Mouse (Mus musculus) neural tube, embryonic 15.5 days (tissue): ENCODE measurements at regions not wholly inside any gene's neighbourhood (a gene's known extent, or its start where the extent isn't known, plus 50 kb on each side); places are given as distances from the start of the nearest gene placed in this dataset.

Experiments
- ATAC-seq: fragments of 200-750 bp; cut with Nextera tagmentation; 2 replicates; pipeline ENCODE4 v1.8.0; 2017; ENCODE audit warnings: mild to moderate bottlenecking, moderate TSS enrichment, moderate library complexity; ENCODE audit not compliant: low FRiP score
- H3K27ac ChIP-seq: fragments of 300-500 bp; sonication (generic); replicated peaks from 2 replicates; pipeline ENCODE4 v1.5.1; 2015; ENCODE audit warnings: mild to moderate bottlenecking, inconsistent platforms
- H3K27me3 ChIP-seq: fragments of 300-500 bp; sonication (generic); replicated peaks from 2 replicates; pipeline ENCODE4 v1.6.1; 2015; ENCODE audit warnings: inconsistent platforms
- H3K36me3 ChIP-seq: fragments of 300-500 bp; sonication (generic); 2 replicates; pipeline ENCODE4 v1.6.1; 2015; ENCODE audit warnings: inconsistent platforms
- H3K4me1 ChIP-seq: fragments of 300-500 bp; sonication (generic); 2 replicates; pipeline ENCODE4 v1.6.1; 2015; ENCODE audit warnings: inconsistent platforms
- H3K4me2 ChIP-seq: fragments of 300-500 bp; sonication (generic); 2 replicates; pipeline ENCODE4 v1.6.1; 2015; ENCODE audit warnings: inconsistent platforms, mild to moderate bottlenecking, moderate library complexity
- H3K4me3 ChIP-seq: fragments of 300-500 bp; sonication (generic); replicated peaks from 2 replicates; pipeline ENCODE4 v1.5.1; 2015; ENCODE audit warnings: mild to moderate bottlenecking, inconsistent platforms
- H3K9ac ChIP-seq: fragments of 300-500 bp; sonication (generic); replicated peaks from 2 replicates; pipeline ENCODE4 v1.6.1; 2015; ENCODE audit warnings: mild to moderate bottlenecking, inconsistent platforms
- H3K9me3 ChIP-seq: fragments of 300-500 bp; sonication (generic); replicated peaks from 2 replicates; pipeline ENCODE4 v1.6.1; 2016; ENCODE audit warnings: inconsistent platforms
- WGBS: fragments of 180-500 bp; shearing (Covaris S2); methylation state at CpG from one replicate; pipeline ENCODE4 v1.1.7; 2015; ENCODE audit warnings: mixed read lengths; 5-methylcytosine and 5-hydroxymethylcytosine counted together

DNA sequence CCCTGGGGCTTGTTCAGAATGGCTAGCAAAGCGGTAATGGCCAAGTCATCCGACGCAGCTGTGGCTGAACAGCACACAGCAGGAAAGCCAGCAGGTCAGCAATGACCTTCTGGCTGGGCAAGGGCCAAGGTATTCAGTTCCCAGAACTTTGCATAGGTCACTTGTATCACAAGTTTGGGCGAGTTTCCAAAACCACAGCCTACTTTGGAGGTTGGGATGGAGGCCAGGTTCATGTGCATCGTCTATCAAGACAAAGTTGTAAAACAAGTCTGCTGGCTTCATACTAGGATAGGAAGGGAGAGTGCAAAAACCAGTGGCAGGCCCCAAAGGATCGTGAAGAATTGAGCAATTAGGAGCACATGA is 639.8 kb upstream of the Vstm2b start:
- H3K4me3 ChIP-seq: no peak overlapping the region
- no peaks in the 10 kb centered on the region for H3K27me3 ChIP-seq
- no peak overlapping the region for H3K9ac ChIP-seq
- 43% methylated on average over 6 of the region's 6 CpGs for WGBS
- H3K36me3 ChIP-seq: no peaks in the 10 kb centered on the region
- H3K27ac ChIP-seq: no peak overlapping the region
- no peaks in the 10 kb centered on the region for H3K9me3 ChIP-seq
- peaks cover 9% of the 10 kb centered on the region for H3K4me1 ChIP-seq
- peak; percentile 50 for ATAC-seq
- H3K4me2 ChIP-seq: no peak overlapping the region

DNA sequence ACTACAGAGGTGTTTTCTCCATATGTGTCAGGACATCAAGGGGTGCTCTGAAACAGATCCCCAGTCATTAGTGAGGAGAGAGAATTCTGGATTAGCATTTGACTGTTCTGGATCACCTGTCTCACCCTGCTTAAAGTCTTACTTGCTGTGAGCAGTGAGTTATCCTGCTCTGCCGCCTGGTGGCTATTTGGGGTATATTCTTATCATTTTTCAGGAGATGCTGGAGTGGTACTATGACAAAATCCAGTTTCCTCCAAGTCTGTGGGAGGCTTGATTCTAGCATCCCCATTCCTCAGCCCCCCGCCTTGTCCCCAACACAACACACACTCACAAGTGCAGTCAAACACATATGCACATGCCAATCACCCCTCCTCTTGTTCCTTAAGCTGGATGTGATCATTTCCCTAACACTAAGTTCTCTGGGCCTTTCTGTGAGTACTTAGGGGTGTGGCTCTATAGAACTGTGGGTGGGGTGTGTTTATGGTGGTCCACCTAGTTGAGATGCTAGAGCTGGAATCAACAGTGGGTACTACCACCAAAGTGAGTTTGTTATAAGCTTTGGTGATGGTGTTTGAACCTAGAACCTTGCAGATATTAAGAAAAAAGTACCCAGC is 624.6 kb upstream of the Vstm2b start:
- WGBS: 24% methylated on average over 2 of the region's 2 CpGs
- Histone ChIP-seq H3K4me2 (no peak overlapping the region), H3K4me3 (no peak overlapping the region), H3K27ac (no peak overlapping the region), H3K4me1 (0 out of 2 replicates have a peak, but pooled peaks cover 4% of the 10 kb centered on the region), H3K36me3 (no peaks in the 10 kb centered on the region), H3K27me3 (no peaks in the 10 kb centered on the region), H3K9ac (no peak overlapping the region), H3K9me3 (no peaks in the 10 kb centered on the region)
- ATAC-seq: peak; percentile 64

DNA sequence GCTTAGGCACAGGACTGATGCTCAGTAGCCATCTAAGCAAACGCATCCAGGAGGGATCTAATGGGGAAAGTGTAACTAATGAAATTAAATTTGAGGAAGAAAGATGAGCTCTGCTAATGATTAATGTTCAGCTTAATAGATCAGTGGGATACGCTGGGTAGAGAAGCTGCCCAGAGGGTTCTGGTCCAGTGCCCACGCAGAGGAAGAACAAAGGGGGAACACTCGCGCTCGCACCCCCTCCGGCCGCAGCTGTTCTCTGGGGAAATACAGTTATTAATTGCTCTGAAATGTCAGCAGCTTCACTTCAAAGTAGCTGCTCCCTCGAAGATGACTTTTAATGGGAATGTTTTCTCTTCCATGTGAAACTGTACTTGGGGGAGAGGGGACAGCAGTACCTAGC is 623.0 kb upstream of the Vstm2b start:
- Histone ChIP-seq H3K9me3 (no peaks in the 10 kb centered on the region), H3K4me3 (no peak overlapping the region), H3K4me1 (0 out of 2 replicates have a peak, but pooled peaks cover 4% of the 10 kb centered on the region), H3K36me3 (no peaks in the 10 kb centered on the region), H3K4me2 (no peak overlapping the region), H3K9ac (no peak overlapping the region), H3K27me3 (no peaks in the 10 kb centered on the region), H3K27ac (no peak overlapping the region)
- 38% methylated on average over 9 of the region's 9 CpGs for WGBS
- no peak for ATAC-seq

DNA sequence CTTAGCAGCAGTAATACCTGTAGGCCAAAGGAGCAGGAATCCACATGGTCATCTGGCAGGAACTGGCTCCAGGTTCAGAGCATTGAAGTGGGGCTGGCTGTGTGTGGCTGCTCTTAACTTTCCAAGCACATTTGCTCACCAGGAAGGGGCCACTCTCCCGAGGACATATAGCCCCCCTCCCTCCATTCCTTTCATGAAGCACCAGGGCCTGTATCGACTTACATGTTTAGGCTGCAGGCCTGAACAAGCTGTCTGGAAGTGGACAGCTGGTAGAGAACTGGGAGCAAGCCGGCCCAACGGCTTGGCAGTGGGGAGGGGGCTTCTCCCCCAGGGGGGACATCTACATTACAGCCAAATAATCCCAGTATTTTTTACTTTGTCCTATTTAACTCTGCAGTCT is 622.5 kb upstream of the Vstm2b start:
- no peaks in the 10 kb centered on the region for H3K9me3 ChIP-seq
- no peaks in the 10 kb centered on the region for H3K36me3 ChIP-seq
- H3K9ac ChIP-seq: no peak overlapping the region
- no peaks in the 10 kb centered on the region for H3K27me3 ChIP-seq
- H3K4me1 ChIP-seq: 0 out of 2 replicates have a peak, but pooled peaks cover 4% of the 10 kb centered on the region
- H3K4me3 ChIP-seq: no peak overlapping the region
- no peak overlapping the region for H3K27ac ChIP-seq
- ATAC-seq: no peak
- no peak overlapping the region for H3K4me2 ChIP-seq
- 32% methylated on average over 4 of the region's 4 CpGs for WGBS

DNA sequence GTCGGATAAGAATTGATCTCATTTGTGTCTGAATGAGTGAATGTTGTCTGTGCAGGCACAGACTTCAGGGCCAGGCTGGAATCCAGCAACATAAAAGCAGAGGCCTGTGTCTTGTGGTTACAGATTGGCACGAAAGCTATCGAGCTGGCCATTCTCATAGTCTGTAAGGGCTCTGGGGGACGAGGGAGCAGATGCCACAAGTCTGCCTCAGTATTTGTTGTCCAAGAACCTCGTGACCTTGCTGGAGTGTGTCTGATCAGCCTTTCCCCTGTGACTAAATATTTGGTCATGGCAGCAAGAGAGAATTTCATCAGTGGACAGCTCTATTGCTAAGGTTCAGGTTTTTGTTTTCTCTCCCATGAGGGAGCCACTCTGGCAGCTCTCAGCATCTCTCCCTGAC is 622.0 kb upstream of the Vstm2b start:
- Histone ChIP-seq H3K9ac (no peak overlapping the region), H3K4me1 (0 out of 2 replicates have a peak, but pooled peaks cover 4% of the 10 kb centered on the region), H3K9me3 (no peaks in the 10 kb centered on the region), H3K4me2 (no peak overlapping the region), H3K4me3 (no peak overlapping the region), H3K36me3 (no peaks in the 10 kb centered on the region), H3K27ac (no peak overlapping the region), H3K27me3 (no peaks in the 10 kb centered on the region)
- ATAC-seq: peak; percentile 30; the same call in 1 of the 2 replicates
- WGBS: 29% methylated on average over 5 of the region's 5 CpGs

DNA sequence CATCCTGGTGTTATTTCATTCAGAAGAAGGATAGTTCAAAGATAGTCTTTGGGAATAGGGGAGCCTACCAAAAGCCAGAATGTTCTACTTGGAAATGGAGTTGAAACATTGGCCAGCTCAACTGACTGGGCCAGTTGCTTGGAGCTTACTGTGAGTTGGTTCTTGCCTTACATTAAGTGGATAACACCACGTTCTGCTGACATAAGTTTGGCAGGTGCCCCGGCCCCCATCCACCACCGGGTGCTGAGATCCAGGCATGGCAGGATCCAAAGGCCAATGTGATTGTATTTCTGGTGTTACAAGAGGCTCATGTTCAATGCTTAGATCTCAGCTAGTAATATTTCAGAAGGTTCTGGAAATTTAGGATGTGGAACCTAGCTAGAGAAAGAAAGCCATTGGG is 608.0 kb upstream of the Vstm2b start:
- H3K9ac ChIP-seq: no peak overlapping the region
- no peaks in the 10 kb centered on the region for H3K36me3 ChIP-seq
- H3K4me2 ChIP-seq: no peak overlapping the region
- no peak for ATAC-seq
- H3K27me3 ChIP-seq: no peaks in the 10 kb centered on the region
- WGBS: 86% methylated on average over 3 of the region's 3 CpGs
- no peak overlapping the region for H3K27ac ChIP-seq
- no peaks in the 10 kb centered on the region for H3K4me1 ChIP-seq
- no peak overlapping the region for H3K4me3 ChIP-seq
- no peaks in the 10 kb centered on the region for H3K9me3 ChIP-seq

DNA sequence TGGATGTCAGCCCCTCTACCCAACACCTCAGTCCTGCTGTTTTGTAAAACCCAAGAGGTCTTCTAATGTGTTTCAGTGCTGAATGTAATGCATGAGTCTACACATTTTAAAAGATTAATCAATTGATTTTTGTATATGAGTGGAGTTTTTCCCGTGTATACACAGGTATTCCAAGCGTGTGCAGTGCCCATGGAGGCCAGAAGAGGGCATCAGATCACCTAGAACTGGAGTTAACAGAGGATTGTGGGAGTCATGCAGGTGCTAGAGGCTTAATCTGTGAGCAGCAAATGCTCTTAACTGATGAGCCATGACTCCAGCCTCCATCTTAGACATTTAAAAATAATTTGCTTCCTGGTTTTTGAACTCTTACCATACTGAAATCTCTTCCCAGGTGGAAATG is 587.6 kb upstream of the Vstm2b start:
- H3K9me3 ChIP-seq: no peaks in the 10 kb centered on the region
- H3K27me3 ChIP-seq: no peaks in the 10 kb centered on the region
- H3K36me3 ChIP-seq: no peaks in the 10 kb centered on the region
- H3K9ac ChIP-seq: no peak overlapping the region
- no peaks in the 10 kb centered on the region for H3K4me1 ChIP-seq
- no peak for ATAC-seq
- H3K4me3 ChIP-seq: no peak overlapping the region
- H3K27ac ChIP-seq: no peak overlapping the region
- WGBS: 27% methylated on average over 2 of the region's 2 CpGs
- H3K4me2 ChIP-seq: no peak overlapping the region

DNA sequence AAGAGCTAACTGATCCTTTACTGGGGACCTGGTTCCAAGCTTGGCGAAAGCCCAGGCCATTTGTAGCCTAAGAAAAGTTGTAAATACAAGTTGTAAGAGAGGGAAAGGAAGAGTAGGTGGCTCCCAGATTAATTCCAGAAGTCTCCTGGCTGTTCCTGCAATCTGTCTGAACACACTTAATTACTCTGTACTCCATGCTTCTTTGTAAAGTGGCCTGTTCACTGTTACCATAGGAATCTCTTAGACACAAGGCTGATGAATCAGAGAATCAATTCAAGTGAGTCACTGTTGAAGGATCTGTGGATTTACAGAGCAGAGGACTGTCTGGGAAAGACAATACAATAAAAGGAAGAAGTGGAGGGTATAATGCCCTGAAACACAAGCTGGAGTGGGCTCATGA is 577.0 kb upstream of the Vstm2b start:
- Histone ChIP-seq H3K36me3 (no peaks in the 10 kb centered on the region), H3K4me1 (no peaks in the 10 kb centered on the region)
- WGBS: 83% methylated on average over 1 of the region's 1 CpGs

DNA sequence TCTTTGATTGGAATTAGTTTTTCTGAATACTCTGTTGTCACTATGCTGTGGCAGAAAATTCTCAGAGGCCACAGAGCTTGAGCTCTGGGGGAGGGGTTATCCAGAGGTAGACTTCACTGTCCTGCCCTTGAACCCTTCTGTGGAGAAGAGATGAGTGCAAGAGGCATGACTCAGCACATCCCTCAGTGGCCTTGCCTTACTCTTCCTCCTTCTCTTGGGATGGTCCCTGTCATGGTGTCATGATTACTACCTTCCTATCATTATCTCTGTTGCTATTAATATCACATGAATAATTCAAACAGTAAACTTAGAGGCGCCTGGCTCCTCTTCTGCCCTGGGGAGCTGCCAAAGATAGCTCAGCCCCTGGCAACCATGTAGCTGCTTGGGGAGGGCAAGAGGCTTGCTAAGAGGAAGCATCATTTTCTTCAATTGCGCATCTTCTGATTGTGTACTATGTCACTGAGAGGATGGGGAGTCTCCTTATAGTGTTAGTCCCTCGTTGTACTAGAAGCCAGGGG is 572.9 kb upstream of the Vstm2b start:
- no peak overlapping the region for H3K4me3 ChIP-seq
- no peak for ATAC-seq
- WGBS: 68% methylated on average over 3 of the region's 3 CpGs
- H3K27ac ChIP-seq: no peak overlapping the region
- H3K4me2 ChIP-seq: no peak overlapping the region
- H3K36me3 ChIP-seq: no peaks in the 10 kb centered on the region
- no peaks in the 10 kb centered on the region for H3K4me1 ChIP-seq
- no peak overlapping the region for H3K9ac ChIP-seq
- no peaks in the 10 kb centered on the region for H3K27me3 ChIP-seq
- no peaks in the 10 kb centered on the region for H3K9me3 ChIP-seq

More for the DNA sequence above, 577.0 kb upstream of the Vstm2b start:
- H3K9me3 ChIP-seq: no peaks in the 10 kb centered on the region
- no peak for ATAC-seq
- no peak overlapping the region for H3K4me3 ChIP-seq
- H3K27me3 ChIP-seq: no peaks in the 10 kb centered on the region
- no peak overlapping the region for H3K27ac ChIP-seq
- no peak overlapping the region for H3K4me2 ChIP-seq
- no peak overlapping the region for H3K9ac ChIP-seq

DNA sequence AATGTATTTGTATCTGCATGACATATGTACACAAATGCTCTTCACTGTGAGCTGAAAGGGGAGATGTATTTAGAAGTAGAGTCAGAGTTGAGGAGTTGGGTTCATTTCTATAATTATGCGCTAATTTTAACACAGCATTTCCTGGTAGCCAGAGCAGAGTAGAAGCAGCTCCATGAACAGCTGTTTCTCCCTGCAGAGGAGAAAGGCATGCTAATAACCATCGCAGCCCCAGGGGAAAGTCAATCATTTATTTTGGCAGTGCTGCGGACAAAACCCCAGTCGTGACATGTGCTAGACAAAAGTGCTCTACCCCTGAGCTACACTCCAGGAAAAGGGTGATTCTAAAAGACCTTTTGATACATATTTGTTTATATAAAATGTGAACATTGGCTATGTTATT is 565.7 kb upstream of the Vstm2b start:
- WGBS: 26% methylated on average over 4 of the region's 4 CpGs
- no peak for ATAC-seq
- no peak overlapping the region for H3K4me3 ChIP-seq
- H3K4me2 ChIP-seq: no peak overlapping the region
- no peaks in the 10 kb centered on the region for H3K4me1 ChIP-seq
- H3K27me3 ChIP-seq: no peaks in the 10 kb centered on the region
- H3K27ac ChIP-seq: no peak overlapping the region
- H3K9me3 ChIP-seq: no peaks in the 10 kb centered on the region
- H3K9ac ChIP-seq: no peak overlapping the region
- H3K36me3 ChIP-seq: no peaks in the 10 kb centered on the region

DNA sequence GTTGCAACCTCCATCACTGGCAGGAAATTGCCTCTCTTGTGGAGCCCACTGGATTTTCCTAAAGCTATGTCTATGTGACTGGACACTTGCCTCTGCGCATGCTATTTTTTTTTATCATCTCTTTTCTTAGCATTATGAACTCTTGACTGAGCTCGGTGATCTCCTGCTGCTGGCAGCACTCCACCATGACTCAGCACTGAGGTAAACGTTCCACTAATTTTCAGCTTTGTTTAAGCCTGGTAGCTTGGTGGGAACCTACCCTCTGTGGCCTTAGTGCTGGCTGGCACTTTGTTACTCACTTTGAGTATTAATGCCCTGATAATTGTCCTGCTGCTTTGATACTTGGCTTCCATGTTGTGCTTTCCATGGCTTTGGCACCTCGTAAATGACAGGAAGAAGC is 545.8 kb upstream of the Vstm2b start:
- no peak overlapping the region for H3K27ac ChIP-seq
- no peaks in the 10 kb centered on the region for H3K4me1 ChIP-seq
- no peak overlapping the region for H3K4me2 ChIP-seq
- H3K36me3 ChIP-seq: no peaks in the 10 kb centered on the region
- WGBS: 48% methylated on average over 4 of the region's 4 CpGs
- ATAC-seq: no peak
- H3K9me3 ChIP-seq: no peaks in the 10 kb centered on the region
- H3K4me3 ChIP-seq: no peak overlapping the region
- H3K9ac ChIP-seq: no peak overlapping the region
- H3K27me3 ChIP-seq: no peaks in the 10 kb centered on the region

DNA sequence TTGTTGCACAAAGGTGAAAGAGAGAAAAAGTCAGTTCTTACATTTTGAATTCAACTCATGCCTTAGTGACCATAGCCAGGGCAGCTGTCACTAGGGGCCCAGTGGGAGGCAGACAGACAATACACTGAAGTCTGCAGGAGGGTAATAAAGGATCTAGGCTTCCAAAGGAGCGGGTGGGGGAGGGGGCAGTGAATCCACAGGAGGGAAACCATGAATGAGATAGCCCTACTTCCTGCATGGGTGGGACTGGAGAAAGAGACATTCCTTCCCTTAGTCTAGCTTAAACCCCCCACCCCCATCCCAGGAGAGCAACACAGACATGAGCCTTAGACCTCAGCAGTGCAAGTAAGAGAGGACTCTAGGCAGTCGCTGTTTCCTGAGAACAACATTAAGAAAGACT is 535.4 kb upstream of the Vstm2b start:
- no peak overlapping the region for H3K4me2 ChIP-seq
- H3K9me3 ChIP-seq: no peaks in the 10 kb centered on the region
- H3K27ac ChIP-seq: no peak overlapping the region
- 0% methylated on average over 2 of the region's 2 CpGs for WGBS
- no peaks in the 10 kb centered on the region for H3K36me3 ChIP-seq
- ATAC-seq: no peak
- H3K9ac ChIP-seq: no peak overlapping the region
- 0 out of 2 replicates have a peak, but pooled peaks cover 3% of the 10 kb centered on the region for H3K4me1 ChIP-seq
- no peak overlapping the region for H3K4me3 ChIP-seq
- no peaks in the 10 kb centered on the region for H3K27me3 ChIP-seq
